Mouse (Mus musculus) lung, adult 18-20 months (tissue): Measurements from ENCODE around the gene Hacl1.

Experiments used
- DNase-seq, 2 experiments: peaks; one replicate each; pipeline ENCODE4 v3.0.0; 2022; ENCODE audit warnings: mixed read lengths in 2 of 2

Gene Hacl1

GRCm38 (mm10) chr14:31661671-31662554, 20.8 kb upstream of the Hacl1 start:
- peak; percentile 88 to 90 for DNase-seq

GRCm38 (mm10) chr14:31660312-31661093, 19.4 kb upstream of the Hacl1 start:
- DNase-seq: no peak

DNA sequence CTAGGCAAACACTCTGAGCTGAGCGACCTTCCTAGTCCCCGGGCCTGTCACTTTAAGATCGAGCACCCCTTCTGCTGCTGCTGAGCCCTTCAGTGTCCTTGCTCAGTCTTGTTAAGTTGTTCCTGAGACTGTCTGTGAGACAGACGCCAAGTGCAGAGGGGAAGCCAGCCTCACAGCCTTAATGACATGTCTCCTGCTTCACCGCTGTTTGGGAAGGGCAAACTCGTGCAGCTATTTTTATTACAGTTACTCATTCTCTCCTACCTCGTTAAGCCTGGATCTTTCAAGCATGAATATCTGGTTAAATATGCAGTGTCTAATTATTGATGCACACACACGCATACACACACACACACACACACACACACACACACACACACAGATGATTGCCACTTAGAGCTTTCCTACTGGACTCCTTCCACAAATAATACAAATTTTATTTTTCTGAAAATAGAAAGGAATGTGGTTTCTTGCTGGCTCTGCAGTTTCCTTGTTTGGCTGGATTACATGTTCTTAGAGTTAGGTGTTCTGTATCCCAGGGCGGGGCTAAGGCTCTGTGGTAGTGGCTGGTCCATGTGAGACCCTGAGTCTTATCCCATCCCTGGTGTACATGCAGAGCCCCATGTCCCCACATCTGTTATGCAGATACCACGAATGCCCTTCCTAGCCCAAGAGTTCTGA, 18.6 kb upstream of the Hacl1 start:
- DNase-seq: no peak

DNA sequence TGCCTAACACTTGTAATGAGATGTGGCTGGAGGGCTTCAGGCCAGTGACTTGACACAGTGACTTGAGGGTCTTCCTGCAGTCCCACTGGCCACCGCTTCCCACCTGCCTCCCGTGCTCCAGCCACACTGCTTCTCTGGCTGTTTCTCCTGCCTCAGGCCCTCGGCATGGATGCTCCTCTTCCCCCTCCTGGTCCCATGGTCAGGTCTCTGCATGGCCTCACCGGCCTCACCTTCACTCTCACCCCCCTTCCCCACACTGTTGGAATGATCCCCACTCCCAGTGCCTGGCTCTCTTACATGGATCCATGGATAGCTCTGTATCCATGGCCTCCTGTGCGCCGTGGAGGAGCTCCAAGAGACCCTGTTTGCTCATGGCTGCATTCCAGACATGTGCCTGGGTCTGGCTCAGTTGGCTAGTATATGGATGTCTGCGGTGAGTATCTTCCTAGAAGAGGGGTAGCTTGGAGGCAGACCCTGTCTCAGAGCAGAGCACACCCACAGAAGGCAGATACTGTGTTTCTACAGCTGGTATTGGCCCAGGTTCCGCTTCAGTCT, 17.1 kb upstream of the Hacl1 start:
- no peak for DNase-seq

GRCm38 (mm10) chr14:31656857-31657645, 16.0 kb upstream of the Hacl1 start:
- peak; percentile 54 to 67 for DNase-seq

GRCm38 (mm10) chr14:31656386-31656785, 15.3 kb upstream of the Hacl1 start:
- DNase-seq: no peak

DNA sequence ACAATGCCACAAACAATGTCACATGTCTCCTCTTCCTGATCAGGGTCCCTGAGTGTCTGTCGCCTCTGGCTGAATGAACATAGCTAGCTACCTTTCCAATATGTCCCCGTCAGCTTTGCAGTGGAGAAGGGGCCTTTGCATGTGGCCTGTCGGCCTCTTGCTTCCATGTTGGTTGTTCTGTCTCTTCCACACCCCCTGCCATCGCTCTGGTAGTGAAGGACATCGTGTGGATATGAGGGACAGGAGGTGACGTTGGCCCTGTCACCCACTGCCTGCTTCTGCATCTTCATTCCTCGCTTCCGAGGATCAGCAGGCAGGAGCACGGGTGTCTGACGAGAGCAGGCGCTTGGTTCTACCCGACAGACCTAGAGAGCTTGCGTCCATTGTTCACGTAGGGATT, 14.3 kb upstream of the Hacl1 start:
- DNase-seq: no peak

DNA sequence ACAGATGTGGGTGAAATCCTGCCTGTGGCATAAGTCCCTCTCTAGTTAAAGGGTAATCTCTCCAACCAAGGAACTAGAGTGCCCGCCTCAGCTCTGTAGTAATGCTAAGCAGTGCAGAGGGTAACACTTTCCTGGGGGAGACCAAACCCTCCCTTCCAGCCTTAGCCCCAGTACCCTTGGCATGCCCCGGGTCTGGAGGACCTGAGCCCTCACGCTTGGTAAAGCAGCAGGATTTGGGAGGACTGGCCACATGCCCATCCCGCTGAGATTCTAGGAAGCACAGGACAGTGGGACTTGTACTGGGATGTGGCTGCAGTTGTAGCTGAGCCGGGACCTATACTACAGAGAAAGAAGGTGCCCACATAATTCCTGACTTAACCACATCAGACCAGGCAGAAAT, 13.7 kb upstream of the Hacl1 start:
- no peak for DNase-seq

GRCm38 (mm10) chr14:31653101-31653875, 12.2 kb upstream of the Hacl1 start:
- DNase-seq: no peak

DNA sequence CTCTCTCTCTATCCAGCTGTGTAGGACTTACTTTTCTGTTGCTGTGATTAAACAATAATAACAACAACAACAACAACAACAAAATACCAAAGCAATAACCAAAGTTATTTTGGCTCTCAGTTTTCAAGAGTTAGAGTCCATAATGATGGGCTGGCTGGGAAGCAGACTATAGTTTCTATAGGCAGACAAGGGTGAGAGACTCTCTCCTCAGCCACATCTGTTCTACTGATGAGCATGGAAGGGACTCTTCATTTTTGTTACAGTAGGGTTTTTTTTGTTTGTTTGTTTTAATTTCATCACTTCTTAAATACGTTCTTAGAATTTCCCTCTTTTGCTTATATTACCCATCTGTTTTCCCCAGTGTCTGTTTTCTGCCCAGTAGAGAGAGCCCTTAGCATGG, 11.5 kb upstream of the Hacl1 start:
- no peak for DNase-seq

DNA sequence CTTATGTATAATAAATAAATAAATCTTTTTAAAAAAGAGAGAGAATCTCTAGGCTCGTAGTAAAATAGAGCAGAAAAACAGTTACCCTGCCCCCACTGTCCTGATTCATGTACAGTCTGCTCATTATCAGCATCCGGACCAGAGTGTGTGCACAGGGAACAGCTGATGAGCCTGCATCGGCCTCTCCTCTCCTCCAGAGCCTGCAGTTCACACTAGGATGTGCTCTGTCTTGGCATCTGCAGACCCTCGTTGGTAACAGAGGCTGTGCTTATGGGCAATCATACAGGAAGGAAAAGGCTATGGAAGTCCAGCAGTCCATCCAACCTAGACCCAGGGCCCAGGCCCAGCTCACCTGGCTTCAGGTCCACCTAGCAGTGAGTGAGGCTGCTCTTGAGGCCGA, 11.0 kb upstream of the Hacl1 start:
- DNase-seq: no peak

- no peak for DNase-seq
Observed at GRCm38 (mm10) chr14:31651206-31651605, 10.1 kb upstream of the Hacl1 start.

DNA sequence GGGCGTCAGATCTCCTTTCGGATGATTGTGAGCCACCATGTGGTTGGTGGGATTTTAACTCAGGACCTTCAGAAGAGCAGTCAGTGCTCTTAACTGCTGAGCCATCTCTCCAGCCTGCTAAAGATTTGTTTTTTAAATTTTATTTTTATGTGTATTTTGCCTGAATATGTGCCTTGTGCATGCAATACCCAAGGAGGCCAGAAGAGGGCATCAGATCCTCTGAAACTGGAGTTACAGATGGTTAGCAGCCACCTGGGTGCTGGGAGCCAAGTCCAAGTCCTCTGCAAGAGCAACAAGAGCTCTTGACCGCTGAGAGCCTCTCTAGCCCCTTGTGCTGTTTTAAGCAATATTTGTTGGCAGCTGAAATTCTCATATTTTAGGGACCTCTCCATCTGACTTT, 9.3 kb upstream of the Hacl1 start:
- DNase-seq: no peak

DNA sequence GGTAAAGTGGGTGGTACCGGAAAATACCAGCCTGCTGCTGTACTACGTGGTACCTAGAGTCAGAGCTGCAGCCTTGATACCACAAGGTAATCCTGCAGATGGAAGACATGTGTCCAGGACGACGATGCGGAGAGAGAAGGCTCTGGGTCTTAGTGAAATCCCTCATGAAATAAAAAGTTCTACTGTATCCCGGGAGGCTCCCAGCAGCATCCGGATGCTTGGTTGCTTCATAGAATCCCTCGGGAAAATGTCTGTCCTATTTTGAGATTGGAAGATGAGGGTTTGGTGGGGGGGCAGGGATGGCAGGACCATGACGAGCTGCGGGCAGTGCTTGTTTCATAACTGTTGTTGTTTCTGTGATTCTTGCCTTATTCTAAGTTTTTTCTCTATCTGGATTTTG, 6.9 kb upstream of the Hacl1 start:
- no peak for DNase-seq

DNA sequence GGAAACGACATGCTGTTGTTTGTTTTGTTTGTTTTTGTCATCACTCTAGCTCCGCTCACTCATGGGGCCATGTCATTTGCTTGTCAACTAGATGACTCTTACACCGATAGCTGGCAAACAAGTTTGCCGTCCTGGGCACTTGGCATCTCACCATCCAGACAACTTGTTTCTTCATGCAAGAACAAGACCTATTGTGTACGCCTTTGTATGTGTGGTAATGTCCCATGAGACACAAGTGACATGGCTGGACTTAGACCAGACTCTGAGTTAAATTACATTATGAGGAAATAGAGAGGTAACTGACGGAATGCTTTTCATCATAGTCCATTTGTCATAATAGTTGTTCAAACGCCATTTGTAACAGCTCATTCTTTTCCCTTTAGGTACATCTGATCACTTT, 4.8 kb upstream of the Hacl1 start:
- no peak for DNase-seq

DNA sequence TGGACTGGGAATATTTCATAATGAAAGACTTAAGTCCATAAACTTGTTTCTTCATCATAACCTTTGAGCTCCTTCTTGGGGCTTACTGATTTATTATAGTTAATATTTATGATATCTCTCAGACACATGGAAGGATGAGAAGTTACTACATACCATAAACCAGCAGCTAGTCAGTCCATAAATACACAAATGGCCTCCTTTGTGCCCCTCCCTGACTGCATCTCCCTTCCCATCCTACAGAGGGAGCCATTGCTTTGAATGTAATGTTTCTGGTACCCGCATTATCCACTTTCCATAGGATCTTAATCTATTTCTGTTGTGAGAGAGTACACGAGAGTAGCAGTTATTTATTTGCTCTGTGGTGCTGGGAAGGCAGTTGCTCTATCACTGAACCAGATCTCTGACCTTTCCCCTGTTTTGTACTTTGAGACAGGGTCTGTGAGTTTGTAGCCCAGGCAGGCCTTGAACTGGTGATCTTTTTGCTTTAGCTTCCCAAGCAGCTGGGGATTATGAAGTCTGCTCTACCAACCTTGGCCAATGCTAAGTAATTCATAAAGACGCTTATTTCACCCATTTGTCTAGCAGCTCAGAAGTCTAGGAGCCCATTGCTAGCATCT, 4.0 kb upstream of the Hacl1 start:
- no peak for DNase-seq

GRCm38 (mm10) chr14:31644183-31644830, 3.2 kb upstream of the Hacl1 start:
- DNase-seq: no peak

GRCm38 (mm10) chr14:31641506-31642155, 545 bp upstream of the Hacl1 start:
- DNase-seq: no peak

DNA sequence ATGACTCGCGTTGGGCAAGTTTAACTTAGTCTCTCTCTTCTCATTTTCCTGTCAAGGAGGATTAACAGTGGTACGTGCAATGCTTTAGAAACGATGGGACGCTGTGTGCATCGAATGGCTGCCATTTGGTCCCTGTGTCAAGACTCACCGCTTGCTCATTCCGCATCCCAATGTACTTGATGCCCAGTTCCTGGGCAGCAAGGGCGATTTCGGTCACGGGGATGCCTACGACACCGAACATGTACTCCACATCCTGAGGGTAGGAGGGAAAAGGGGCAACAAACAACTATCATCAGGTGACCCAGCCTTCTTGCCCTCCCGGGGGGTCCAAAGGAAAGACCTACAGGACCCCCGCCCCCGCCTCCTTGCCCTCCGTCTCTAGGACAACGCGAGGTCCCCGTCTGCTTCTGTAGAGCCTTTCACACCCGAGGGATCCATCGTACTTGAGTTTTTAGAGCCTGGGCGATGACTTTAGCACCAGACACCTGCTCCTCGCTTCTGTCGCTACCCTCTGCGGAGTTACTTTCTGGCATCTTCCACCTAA, 668 bp downstream of the Hacl1 start, which contains the start of gene Gm49387:
TSS of gene Gm49387 (minus strand) at position 533 of the 544 bp plus-strand sequence.
- peak in 1 of 2 experiments; percentile 18 for DNase-seq

- no peak for DNase-seq
Observed at GRCm38 (mm10) chr14:31630677-31631076, 10.4 kb downstream of the Hacl1 start.
